Mouse (Mus musculus) stomach, postnatal 0 days (tissue): ENCODE measurements around the gene Noc4l.

Source experiments
- CTCF ChIP-seq: IDR thresholded peaks from 2 replicates; pipeline ENCODE4 v1.5.1; 2016; ENCODE audit warnings: antibody characterized with exemption, low read depth, mild to moderate bottlenecking, moderate library complexity
- EP300 ChIP-seq: optimal IDR thresholded peaks from 2 replicates; pipeline ENCODE3; 2016; ENCODE audit warnings: antibody characterized with exemption

- TF ChIP-seq CTCF = no peak
- no peak for TF ChIP-seq EP300
Observed at GRCm38 (mm10) chr5:110627351-110627750, 25.9 kb downstream of the Noc4l start.
